Comparison of ENCODE assay signal across 15 mouse cellular contexts in the genomic region with DNA sequence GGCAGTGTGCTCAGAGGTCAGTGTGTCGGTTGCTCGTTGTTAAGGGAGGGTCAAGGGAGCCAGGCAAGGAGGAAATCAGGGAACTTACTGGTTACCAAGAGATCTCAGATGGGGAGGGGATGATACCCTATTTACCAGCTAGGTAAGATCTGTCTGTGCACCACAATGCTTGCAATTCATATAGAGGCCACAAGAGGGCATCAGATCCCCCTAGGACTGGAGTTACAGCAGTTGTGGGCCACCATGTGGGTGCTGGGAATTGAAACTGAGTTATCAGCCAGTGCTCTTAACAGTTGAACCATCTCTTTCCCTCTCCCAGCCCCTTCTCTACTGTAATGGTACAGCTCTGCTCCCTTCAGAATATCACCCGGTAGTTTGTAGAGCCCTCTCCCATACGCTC. TPM values are rescaled to one million over a fixed set of nuclear protein-coding genes. Genes with fewer than 3 reads are reported as not detected.
DNase-seq lines count a peak whose midpoint lies in the region; TF ChIP-seq lines count a peak whose summit lies in the region.
"Had no signal": no experiment of that assay in that cellular context is flagged by ENCODE, and none has a peak within 500 bp of the region (broad histone marks: within the 10 kb centered on the region; RNA-seq: fewer than 3 reads in every experiment).

No protein-coding gene starts in this region.

- DNase-seq in layer of hippocampus, adult 2 months (ENCODE audit: low spot score in 2 of 2): no peak
- no peak for DNase-seq in layer of hippocampus, adult 9-11 months
- DNase-seq in thymus, postnatal 14 days: peak; percentile 32
- DNase-seq in thymus, postnatal 0 days (ENCODE audit: low spot score): no peak
- peak; percentile 85 for DNase-seq in R1 (ENCODE audit: low read depth, low spot score)
- DNase-seq in thymus, postnatal 36 days: peak; percentile 17 to 22
- DNase-seq in urinary bladder, adult 2 months (ENCODE audit: low spot score): no peak
- DNase-seq in forebrain, embryonic 10.5 days (ENCODE audit: extremely low spot score, low spot score): no peak
- DNase-seq: adrenal gland, postnatal 10 days; embryo, embryonic 11 days had no signal

- no peaks in the 10 kb centered on the region for H3K36me3 ChIP-seq in forebrain, embryonic 10.5 days (replicated peaks)
- H3K36me3 ChIP-seq: heart, embryonic 12.5 days; limb, embryonic 15.5 days had no signal

- no peaks in the 10 kb centered on the region for H3K4me1 ChIP-seq in forebrain, embryonic 10.5 days
- H3K4me1 ChIP-seq: heart, embryonic 12.5 days; limb, embryonic 15.5 days had no signal

- peak; percentile 59 for TF ChIP-seq CTCF in layer of hippocampus, adult 2 months (conservative IDR thresholded peaks at IDR 0.05)

- no peaks in the 10 kb centered on the region for H3K27me3 ChIP-seq in forebrain, embryonic 10.5 days (ENCODE audit: poor library complexity, severe bottlenecking)
- H3K27me3 ChIP-seq: heart, embryonic 12.5 days; limb, embryonic 15.5 days had no signal

- H3K4me3 ChIP-seq in layer of hippocampus, adult 2 months: no peak overlapping the region
- no peak overlapping the region for H3K4me3 ChIP-seq in forebrain, embryonic 10.5 days
- H3K4me3 ChIP-seq: heart, embryonic 12.5 days; limb, embryonic 15.5 days had no signal

- WGBS in forebrain, embryonic 10.5 days: 88% methylated on average over 4 of the region's 4 CpGs

- H3K27ac ChIP-seq in layer of hippocampus, adult 2 months: no peak overlapping the region
- H3K27ac ChIP-seq in forebrain, embryonic 10.5 days: no peak overlapping the region
- H3K27ac ChIP-seq: limb, embryonic 15.5 days had no signal

- no peaks in the 10 kb centered on the region for H3K9me3 ChIP-seq in forebrain, embryonic 10.5 days
- H3K9me3 ChIP-seq: heart, embryonic 12.5 days; limb, embryonic 15.5 days had no signal

RNA-seq across cellular contexts. Expression of a gene that starts 15.1 kb away (rescaled TPM):
- not detected for total RNA-seq in layer of hippocampus, adult 2 months (2021)
- 191 and 212 TPM in 2 replicates for polyA plus RNA-seq in thymus, postnatal 0 days (2015; fragmentation: Nextera tagmentation; extraction: Ambion mirVana)
- polyA plus RNA-seq in urinary bladder, adult 2 months (2012; rRNA removed): 0.18 and 0.72 TPM in 2 replicates
- not detected in 2 replicates for polyA plus RNA-seq in forebrain, embryonic 10.5 days (2016; fragmentation: Nextera tagmentation; extraction: Ambion mirVana)
- total RNA-seq: adrenal gland, postnatal 10 days; layer of hippocampus, postnatal 14 days had no signal
- polyA plus RNA-seq: heart, embryonic 12.5 days; hindbrain, embryonic 11.5 days; kidney, embryonic 14.5 days had no signal

RNA-seq across cellular contexts. Expression of a gene that starts 22.1 kb away (rescaled TPM):
- 10 to 100 TPM; 49.5 to 49.7 TPM for total RNA-seq in layer of hippocampus, adult 2 months (2021)
- polyA plus RNA-seq in thymus, postnatal 0 days (2015; fragmentation: Nextera tagmentation; extraction: Ambion mirVana): 19.8 and 25.5 TPM in 2 replicates
- 5.7 and 6.4 TPM in 2 replicates for polyA plus RNA-seq in urinary bladder, adult 2 months (2012; rRNA removed)
- polyA plus RNA-seq in forebrain, embryonic 10.5 days (2016; fragmentation: Nextera tagmentation; extraction: Ambion mirVana): 4.3 and 4.8 TPM in 2 replicates

Comparison
In these comparisons a context has a peak if more than half of its experiments do, and no peak if none do; other contexts are left out.
1. DNase-seq: peak in thymus, postnatal 14 days (single experiment), R1 (single experiment) and thymus, postnatal 36 days (2 of 2); none in layer of hippocampus, adult 2 months (0 of 2), layer of hippocampus, adult 9-11 months (single experiment), thymus, postnatal 0 days (single experiment), urinary bladder, adult 2 months (single experiment) and forebrain, embryonic 10.5 days (single experiment).
2. RNA of a gene that starts 15.1 kb away (polyA plus RNA-seq): 191 to 212 TPM in thymus, postnatal 0 days; 0.18 to 0.72 TPM in urinary bladder, adult 2 months and not detected in forebrain, embryonic 10.5 days; every median in the first group is over 100 times any median in the second.